Mouse (Mus musculus) embryonic facial prominence, embryonic 13.5 days (tissue): ENCODE measurements around the gene Gtf2ird1. TPM values are rescaled to one million over a fixed set of nuclear protein-coding genes. Genes with fewer than 3 reads are reported as not detected.

Source experiments
- ATAC-seq: fragments of 200-750 bp; cut with Nextera tagmentation; 2 replicates; pipeline ENCODE4 v1.8.0; 2017; ENCODE audit warnings: low read depth; ENCODE audit not compliant: insufficient number of reproducible peaks, insufficient read depth, low FRiP score, low TSS enrichment
- H3K27ac ChIP-seq: fragments of 300-500 bp; sonication (generic); 2 replicates; pipeline ENCODE4 v1.5.1; 2015; ENCODE audit warnings: moderate library complexity, mild to moderate bottlenecking, inconsistent platforms
- H3K27me3 ChIP-seq: fragments of 300-500 bp; sonication (generic); 2 replicates; pipeline ENCODE4 v1.6.1; 2015; ENCODE audit warnings: mild to moderate bottlenecking, inconsistent platforms
- H3K36me3 ChIP-seq: fragments of 300-500 bp; sonication (generic); 2 replicates; pipeline ENCODE4 v1.6.1; 2015; ENCODE audit warnings: mild to moderate bottlenecking, inconsistent platforms
- H3K4me1 ChIP-seq: fragments of 300-500 bp; sonication (generic); 2 replicates; pipeline ENCODE4 v1.6.1; 2015; ENCODE audit warnings: inconsistent platforms
- H3K4me2 ChIP-seq: fragments of 300-500 bp; sonication (generic); 2 replicates; pipeline ENCODE4 v1.6.1; 2015; ENCODE audit warnings: moderate library complexity, mild to moderate bottlenecking, inconsistent platforms
- H3K4me3 ChIP-seq: fragments of 300-500 bp; sonication (generic); 2 replicates; pipeline ENCODE4 v1.5.1; 2015; ENCODE audit warnings: mild to moderate bottlenecking, inconsistent platforms
- H3K9ac ChIP-seq: fragments of 300-500 bp; sonication (generic); 2 replicates; pipeline ENCODE4 v1.6.1; 2015; ENCODE audit warnings: mild to moderate bottlenecking, inconsistent platforms
- H3K9me3 ChIP-seq: fragments of 300-500 bp; sonication (generic); 2 replicates; pipeline ENCODE4 v1.6.1; 2016; ENCODE audit warnings: inconsistent platforms
- WGBS: fragments of 180-500 bp; shearing (Covaris S2); methylation state at CpG from one replicate; pipeline ENCODE4 v1.1.7; 2015; ENCODE audit warnings: mixed read lengths; 5-methylcytosine and 5-hydroxymethylcytosine counted together
- polyA plus RNA-seq: library from polyadenylated mRNA; unstranded; fragments of >200 nt; fragmentation: Nextera tagmentation; extraction: Ambion mirVana; gene quantifications from 2 replicates; pipeline ENCODE4 v1.2.1, GENCODE M21; 2015

Gene Gtf2ird1
- polyA plus RNA-seq: 130 TPM in 2 replicates

GRCm38 (mm10) chr5:134456503-134456962, at the start of gene Gtf2ird1:
Gene Gtf2ird1 (minus strand): TSS chr5:134456716.
- Histone ChIP-seq H3K36me3 (peaks cover 21% of the 10 kb centered on the region), H3K9me3 (no peaks in the 10 kb centered on the region; the same call in 1 of the 2 replicates), H3K9ac (peak within 1 kb of the TSS; percentile 89), H3K4me1 (peaks cover 26% of the 10 kb centered on the region), H3K27me3 (no peaks in the 10 kb centered on the region), H3K4me3 (peak within 1 kb of the TSS; percentile 67), H3K27ac (peak within 1 kb of the TSS; percentile 93), H3K4me2 (peak within 1 kb of the TSS; percentile 91)
- ATAC-seq: peak; percentile 84
- under 1% methylated on average over 44 of the region's 44 CpGs for WGBS

- Histone ChIP-seq H3K27ac (no peak overlapping the region), H3K4me1 (no peaks in the 10 kb centered on the region; the same call in 1 of the 2 replicates), H3K9ac (no peak overlapping the region), H3K9me3 (no peaks in the 10 kb centered on the region), H3K36me3 (peaks cover 89% of the 10 kb centered on the region), H3K4me2 (no peak overlapping the region), H3K4me3 (no peak overlapping the region), H3K27me3 (no peaks in the 10 kb centered on the region)
- WGBS: 55% methylated on average over 9 of the region's 9 CpGs
- no peak for ATAC-seq
These were observed 49.3 kb upstream of the Gtf2ird1 start for GRCm38 (mm10) chr5:134505810-134506292.

- Histone ChIP-seq H3K4me2 (no peak overlapping the region), H3K27ac (no peak overlapping the region), H3K4me1 (no peaks in the 10 kb centered on the region; the same call in 1 of the 2 replicates), H3K4me3 (no peak overlapping the region), H3K9ac (no peak overlapping the region), H3K9me3 (no peaks in the 10 kb centered on the region), H3K36me3 (peaks cover 85% of the 10 kb centered on the region), H3K27me3 (no peaks in the 10 kb centered on the region)
- no peak for ATAC-seq
- WGBS: 95% methylated on average over 18 of the region's 18 CpGs
These were observed 46.1 kb upstream of the Gtf2ird1 start for GRCm38 (mm10) chr5:134502591-134502990.

- H3K9me3 ChIP-seq: no peaks in the 10 kb centered on the region
- no peak for ATAC-seq
- H3K36me3 ChIP-seq: peaks cover 87% of the 10 kb centered on the region
- H3K4me2 ChIP-seq: no peak overlapping the region
- WGBS: 85% methylated on average over 9 of the region's 9 CpGs
- no peaks in the 10 kb centered on the region for H3K27me3 ChIP-seq
- H3K4me1 ChIP-seq: no peaks in the 10 kb centered on the region
- H3K27ac ChIP-seq: no peak overlapping the region
- H3K9ac ChIP-seq: no peak overlapping the region
- H3K4me3 ChIP-seq: no peak overlapping the region
These were observed 44.9 kb upstream of the Gtf2ird1 start for GRCm38 (mm10) chr5:134501453-134501852.

- no peak for ATAC-seq
- no peak overlapping the region for H3K4me3 ChIP-seq
- peaks cover 91% of the 10 kb centered on the region for H3K36me3 ChIP-seq
- H3K4me2 ChIP-seq: no peak overlapping the region
- H3K9ac ChIP-seq: no peak overlapping the region
- no peaks in the 10 kb centered on the region for H3K27me3 ChIP-seq
- H3K27ac ChIP-seq: no peak overlapping the region
- no peaks in the 10 kb centered on the region for H3K9me3 ChIP-seq
- over 99% methylated on average over 3 of the region's 3 CpGs for WGBS
- no peaks in the 10 kb centered on the region for H3K4me1 ChIP-seq
These were observed 44.2 kb upstream of the Gtf2ird1 start for GRCm38 (mm10) chr5:134500681-134501080.

GRCm38 (mm10) chr5:134500062-134500461, 43.5 kb upstream of the Gtf2ird1 start:
- H3K9ac ChIP-seq: no peak overlapping the region
- H3K4me2 ChIP-seq: no peak overlapping the region
- H3K4me3 ChIP-seq: no peak overlapping the region
- no peak overlapping the region for H3K27ac ChIP-seq
- H3K27me3 ChIP-seq: no peaks in the 10 kb centered on the region
- WGBS: 75% methylated on average over 4 of the region's 4 CpGs
- H3K36me3 ChIP-seq: peaks cover 92% of the 10 kb centered on the region
- no peaks in the 10 kb centered on the region for H3K4me1 ChIP-seq
- H3K9me3 ChIP-seq: no peaks in the 10 kb centered on the region
- no peak for ATAC-seq

- no peak for ATAC-seq
- Histone ChIP-seq H3K4me3 (no peak overlapping the region), H3K27ac (no peak overlapping the region), H3K4me2 (no peak overlapping the region), H3K36me3 (peaks cover 90% of the 10 kb centered on the region), H3K9me3 (no peaks in the 10 kb centered on the region), H3K9ac (no peak overlapping the region), H3K4me1 (peaks cover 2% of the 10 kb centered on the region; the same call in 1 of the 2 replicates), H3K27me3 (no peaks in the 10 kb centered on the region)
- WGBS: 92% methylated on average over 5 of the region's 5 CpGs
These were observed 40.5 kb upstream of the Gtf2ird1 start for GRCm38 (mm10) chr5:134497026-134497425.

GRCm38 (mm10) chr5:134495796-134496195, 39.3 kb upstream of the Gtf2ird1 start:
- Histone ChIP-seq H3K27ac (no peak overlapping the region), H3K9ac (no peak overlapping the region), H3K9me3 (no peaks in the 10 kb centered on the region), H3K4me1 (peaks cover 3% of the 10 kb centered on the region; the same call in 1 of the 2 replicates), H3K36me3 (peaks cover 85% of the 10 kb centered on the region), H3K4me2 (no peak overlapping the region), H3K4me3 (no peak overlapping the region), H3K27me3 (no peaks in the 10 kb centered on the region)
- 89% methylated on average over 4 of the region's 4 CpGs for WGBS
- ATAC-seq: no peak

- H3K27me3 ChIP-seq: no peaks in the 10 kb centered on the region
- no peak overlapping the region for H3K27ac ChIP-seq
- H3K4me1 ChIP-seq: peaks cover 3% of the 10 kb centered on the region; the same call in 1 of the 2 replicates
- H3K4me3 ChIP-seq: no peak overlapping the region
- WGBS: 60% methylated on average over 11 of the region's 11 CpGs
- peaks cover 88% of the 10 kb centered on the region for H3K36me3 ChIP-seq
- no peak overlapping the region for H3K9ac ChIP-seq
- ATAC-seq: no peak
- no peaks in the 10 kb centered on the region for H3K9me3 ChIP-seq
- H3K4me2 ChIP-seq: no peak overlapping the region
These were observed 37.6 kb upstream of the Gtf2ird1 start for GRCm38 (mm10) chr5:134494142-134494541.

- H3K9ac ChIP-seq: no peak overlapping the region
- ATAC-seq: no peak
- no peak overlapping the region for H3K27ac ChIP-seq
- H3K27me3 ChIP-seq: no peaks in the 10 kb centered on the region
- WGBS: 96% methylated on average over 4 of the region's 4 CpGs
- no peaks in the 10 kb centered on the region for H3K9me3 ChIP-seq
- H3K4me1 ChIP-seq: peaks cover 13% of the 10 kb centered on the region
- peaks cover 88% of the 10 kb centered on the region for H3K36me3 ChIP-seq
- H3K4me2 ChIP-seq: no peak overlapping the region
- H3K4me3 ChIP-seq: no peak overlapping the region
These were observed 36.4 kb upstream of the Gtf2ird1 start for GRCm38 (mm10) chr5:134492956-134493355.

GRCm38 (mm10) chr5:134491712-134492417, 35.3 kb upstream of the Gtf2ird1 start:
- H3K4me1 ChIP-seq: peaks cover 13% of the 10 kb centered on the region
- WGBS: 24% methylated on average over 18 of the region's 18 CpGs
- H3K9me3 ChIP-seq: no peaks in the 10 kb centered on the region
- H3K27me3 ChIP-seq: no peaks in the 10 kb centered on the region
- no peak overlapping the region for H3K4me2 ChIP-seq
- no peak overlapping the region for H3K9ac ChIP-seq
- H3K36me3 ChIP-seq: peaks cover 77% of the 10 kb centered on the region
- ATAC-seq: no peak
- H3K27ac ChIP-seq: peak overlapping the region; percentile 48; the same call in 1 of the 2 replicates
- H3K4me3 ChIP-seq: no peak overlapping the region

GRCm38 (mm10) chr5:134491206-134491605, 34.7 kb upstream of the Gtf2ird1 start:
- Histone ChIP-seq H3K9ac (no peak overlapping the region), H3K27ac (peak overlapping the region; percentile 64; the same call in 1 of the 2 replicates), H3K4me2 (no peak overlapping the region), H3K36me3 (peaks cover 70% of the 10 kb centered on the region), H3K27me3 (no peaks in the 10 kb centered on the region), H3K4me3 (no peak overlapping the region), H3K9me3 (no peaks in the 10 kb centered on the region), H3K4me1 (peaks cover 13% of the 10 kb centered on the region)
- ATAC-seq: no peak
- 87% methylated on average over 2 of the region's 2 CpGs for WGBS
